Mouse (Mus musculus) bone marrow, adult 2 months (tissue): ENCODE measurements around the gene Pnpla5.

ENCODE experiments used
- CTCF ChIP-seq: fragments of 200-500 bp; IDR thresholded peaks from 2 replicates; pipeline ENCODE4 v1.5.1; 2011; ENCODE audit warnings: low read length, control low read depth; ENCODE audit not compliant: control insufficient read depth, insufficient read depth
- POLR2A ChIP-seq: fragments of 200-500 bp; IDR thresholded peaks from 2 replicates; pipeline ENCODE4 v1.6.1; 2011; ENCODE audit warnings: low read depth, mild to moderate bottlenecking, control low read depth, low read length, borderline replicate concordance; ENCODE audit not compliant: control insufficient read depth

DNA sequence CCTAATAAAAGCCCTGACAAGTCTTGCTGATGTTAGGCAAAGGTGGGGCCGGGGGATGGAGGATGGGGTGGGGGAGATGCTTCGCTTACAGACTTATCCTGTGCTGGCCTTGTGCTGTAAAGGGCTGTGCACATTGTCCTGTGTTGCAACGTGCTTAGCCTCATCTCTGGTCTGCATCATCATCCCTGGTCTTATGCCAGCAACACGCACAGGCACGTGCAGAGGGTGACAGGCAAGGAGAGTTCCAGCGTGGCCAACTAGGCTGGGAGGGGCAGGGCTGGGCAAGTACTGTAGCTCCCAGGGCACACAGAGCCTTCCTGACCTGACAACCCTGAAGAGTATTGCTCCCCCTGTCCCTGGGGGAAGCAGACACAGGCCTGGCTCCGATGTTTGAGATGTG is 1.9 kb downstream of the Pnpla5 start:
- TF ChIP-seq POLR2A (no peak), CTCF (no peak)
